Mouse (Mus musculus) Patski (cell line): Measurements from ENCODE around the gene Cngb1. TPM values are rescaled to one million over a fixed set of nuclear protein-coding genes. Genes with fewer than 3 reads are reported as not detected.
A peak's percentile ranks its signal among the peaks of the same experiment; 100 is the strongest.

Source experiments
- ATAC-seq: fragments of 100-300 bp; one replicate; pipeline ENCODE4 v1.8.0; 2021
- CTCF ChIA-PET: fragments of 350-600 bp; sonication (Branson Sonifier 250); formaldehyde crosslinking; loops from one replicate; lab custom pipeline; 2022; ENCODE audit warnings: inconsistent platforms; lab: Charles Lee
- POLR2A ChIA-PET: fragments of 350-600 bp; sonication (Branson Sonifier 250); formaldehyde crosslinking; loops from one replicate; lab custom pipeline; 2022; ENCODE audit warnings: antibody characterized with exemption, inconsistent platforms; lab: Charles Lee
- DNase-seq: peaks from one replicate; pipeline ENCODE4 v3.0.0-alpha.2; 2011; ENCODE audit warnings: low read depth, low spot score
- H3K27me3 ChIP-seq: fragments of 371-371 bp; one replicate; pipeline ENCODE4 v1.5.1; 2021
- CTCF ChIP-seq: fragments of 100-300 bp; IDR thresholded peaks from one replicate; pipeline ENCODE4 v1.5.1; 2021
- in situ Hi-C: fragments of 300-500 bp; cut with MboI; formaldehyde crosslinking; loops from 3 replicates; pipeline ENCODE4 v1.11.1; 2018; ENCODE audit warnings: low pct_unique_long_range_greater_than_20kb, mixed read lengths
- polyA plus RNA-seq: library from polyadenylated mRNA; unstranded; gene quantifications from one replicate; pipeline ENCODE4 v1.2.3, GENCODE M21; 2021

Cngb1 gene
- polyA plus RNA-seq, 1 experiment from 2014 or later, result 0.15 TPM

- TF ChIP-seq CTCF, result no peak
- no peak for ATAC-seq
- in situ Hi-C loops, result loop anchor here (25.0 kb wide), 1 partner anchor 360 kb away; the partner anchor contains the start of gene Ndrg4
- CTCF ChIA-PET, result no interaction called here
- no peaks in the 10 kb centered on the region for H3K27me3 ChIP-seq
- DNase-seq, result no peak
- POLR2A ChIA-PET, result no interaction called here
These were observed 20.4 kb upstream of the Cngb1 start for GRCm38 (mm10) chr8:95326822-95327221.

GRCm38 (mm10) chr8:95324646-95325045, 18.3 kb upstream of the Cngb1 start:
- ATAC-seq (no peak), DNase-seq (no peak)

GRCm38 (mm10) chr8:95323201-95323600, 16.8 kb upstream of the Cngb1 start:
- ATAC-seq, result no peak
- ChIA-PET CTCF (interaction anchor here (1.0 to 1.3 kb wide), 2 partner anchors 10 to 68 kb away, joined by 3 read pairs; no protein-coding TSS in a partner anchor), POLR2A (interaction anchor here (0.5 kb wide), 1 partner anchor 62 kb away, joined by 4 read pairs; no protein-coding TSS in a partner anchor)
- H3K27me3 ChIP-seq, result no peaks in the 10 kb centered on the region
- in situ Hi-C loops, result no loop called here
- DNase-seq, result no peak
- no peak for TF ChIP-seq CTCF

More at GRCm38 (mm10) chr8:95324646-95325045, 18.3 kb upstream of the Cngb1 start:
- ChIA-PET POLR2A (no interaction called here), CTCF (interaction anchor here (1.4 kb wide), 1 partner anchor 22 kb away, joined by 3 read pairs; no protein-coding TSS in a partner anchor)
- H3K27me3 ChIP-seq, result no peaks in the 10 kb centered on the region
- no peak for TF ChIP-seq CTCF
- in situ Hi-C loops, result loop anchor here (25.0 kb wide), 1 partner anchor 363 kb away; the partner anchor contains the start of gene Ndrg4

- in situ Hi-C loops, result no loop called here
- TF ChIP-seq CTCF, result no peak
- CTCF ChIA-PET, result no interaction called here
- DNase-seq (no peak), ATAC-seq (peak; percentile 38)
- POLR2A ChIA-PET, result no interaction called here
- H3K27me3 ChIP-seq, result no peaks in the 10 kb centered on the region
These were observed 14.1 kb upstream of the Cngb1 start for GRCm38 (mm10) chr8:95320224-95321139.

- DNase-seq (no peak), ATAC-seq (no peak)
- CTCF ChIA-PET, result no interaction called here
- in situ Hi-C loops, result no loop called here
- POLR2A ChIA-PET, result no interaction called here
- TF ChIP-seq CTCF, result no peak
- peaks cover 5% of the 10 kb centered on the region for H3K27me3 ChIP-seq
These were observed 9.0 kb upstream of the Cngb1 start for GRCm38 (mm10) chr8:95315350-95315749.

- no peak for ATAC-seq
- POLR2A ChIA-PET, result no interaction called here
- no peak for TF ChIP-seq CTCF
- in situ Hi-C loops, result no loop called here
- DNase-seq, result no peak
- H3K27me3 ChIP-seq, result peaks cover 5% of the 10 kb centered on the region
- CTCF ChIA-PET, result no interaction called here
These were observed 8.3 kb upstream of the Cngb1 start for GRCm38 (mm10) chr8:95314707-95315106.

- peaks cover 5% of the 10 kb centered on the region for H3K27me3 ChIP-seq
- no peak for TF ChIP-seq CTCF
- ChIA-PET CTCF (interaction anchor here (1.0 kb wide), 1 partner anchor 9 kb away, joined by 3 read pairs; no protein-coding TSS in a partner anchor), POLR2A (no interaction called here)
- no peak for DNase-seq
- ATAC-seq, result no peak
- in situ Hi-C loops, result no loop called here
These were observed 7.5 kb upstream of the Cngb1 start for GRCm38 (mm10) chr8:95313857-95314256.

- POLR2A ChIA-PET, result no interaction called here
- ATAC-seq (no peak), DNase-seq (no peak)
- in situ Hi-C loops, result no loop called here
- TF ChIP-seq CTCF, result no peak
- H3K27me3 ChIP-seq, result peaks cover 5% of the 10 kb centered on the region
- CTCF ChIA-PET, result interaction anchor here (1.0 kb wide), 1 partner anchor 10 kb away, joined by 3 read pairs; no protein-coding TSS in a partner anchor
These were observed 6.5 kb upstream of the Cngb1 start for GRCm38 (mm10) chr8:95312836-95313235.

- H3K27me3 ChIP-seq, result peaks cover 5% of the 10 kb centered on the region
- ATAC-seq (no peak), DNase-seq (no peak)
- ChIA-PET POLR2A (no interaction called here), CTCF (no interaction called here)
- TF ChIP-seq CTCF, result no peak
- in situ Hi-C loops, result no loop called here
These were observed 4.1 kb upstream of the Cngb1 start, which contains the start of gene Tepp for GRCm38 (mm10) chr8:95310342-95310970. Gene Tepp (plus strand): TSS chr8:95310566.

GRCm38 (mm10) chr8:95305526-95305925, 859 bp downstream of the Cngb1 start:
- ATAC-seq (no peak), DNase-seq (no peak)
- H3K27me3 ChIP-seq, result no peaks in the 10 kb centered on the region
- in situ Hi-C loops, result loop anchor here (5.0 to 10.0 kb wide), 2 partner anchors 48 to 361 kb away; no protein-coding TSS in a partner anchor
- POLR2A ChIA-PET, result no interaction called here
- CTCF ChIA-PET, result interaction anchor here (0.9 kb wide), 1 partner anchor 12 kb away, joined by 3 read pairs; no protein-coding TSS in a partner anchor
- TF ChIP-seq CTCF, result no peak
